Mouse (Mus musculus) central nervous system, embryonic 18 days (tissue): Measurements from ENCODE around the gene Cldn34b4. TPM values are rescaled to one million over a fixed set of nuclear protein-coding genes. Genes with fewer than 3 reads are reported as not detected.

Experiments
- polyA plus RNA-seq: library from polyadenylated mRNA; depleted of rRNA; stranded (reverse); fragments of >200 nt; gene quantifications from 2 replicates; pipeline ENCODE4 v1.2.3, GENCODE M21; 2012; rRNA removed

Gene Cldn34b4
- polyA plus RNA-seq: not detected in 2 replicates

DNA sequence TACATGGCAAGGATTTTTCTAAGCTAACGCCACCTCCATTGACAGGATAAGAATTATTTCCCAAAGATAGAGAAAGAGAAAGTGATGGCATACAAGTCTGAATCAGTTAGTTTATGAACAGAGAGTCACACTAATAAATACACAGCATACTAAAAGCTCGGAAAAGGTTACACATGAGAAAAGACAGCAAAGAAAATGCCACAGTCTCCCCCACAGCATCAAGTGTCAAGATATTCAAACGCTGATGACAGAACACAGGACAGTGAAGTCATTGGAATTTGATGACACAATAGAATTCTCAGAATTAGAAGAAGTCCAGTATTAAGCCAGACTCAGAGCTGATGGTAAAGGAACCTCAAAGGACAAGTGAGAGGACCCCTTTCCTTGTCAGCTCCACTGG lies at the start of gene Cldn34b4:
Cldn34b4 (plus strand) TSS at position 301 of the 400 bp plus-strand sequence.

Other genes starting within 250 kb of the Cldn34b4 start
- gene Cldn34b3, start 129.0 kb upstream of the Cldn34b4 start, polyA plus RNA-seq: not detected in 2 replicates
- gene Cldn34d, start 209.6 kb downstream of the Cldn34b4 start, polyA plus RNA-seq: not detected in 2 replicates